9 mouse cellular contexts compared by ENCODE assay signal in the genomic region with DNA sequence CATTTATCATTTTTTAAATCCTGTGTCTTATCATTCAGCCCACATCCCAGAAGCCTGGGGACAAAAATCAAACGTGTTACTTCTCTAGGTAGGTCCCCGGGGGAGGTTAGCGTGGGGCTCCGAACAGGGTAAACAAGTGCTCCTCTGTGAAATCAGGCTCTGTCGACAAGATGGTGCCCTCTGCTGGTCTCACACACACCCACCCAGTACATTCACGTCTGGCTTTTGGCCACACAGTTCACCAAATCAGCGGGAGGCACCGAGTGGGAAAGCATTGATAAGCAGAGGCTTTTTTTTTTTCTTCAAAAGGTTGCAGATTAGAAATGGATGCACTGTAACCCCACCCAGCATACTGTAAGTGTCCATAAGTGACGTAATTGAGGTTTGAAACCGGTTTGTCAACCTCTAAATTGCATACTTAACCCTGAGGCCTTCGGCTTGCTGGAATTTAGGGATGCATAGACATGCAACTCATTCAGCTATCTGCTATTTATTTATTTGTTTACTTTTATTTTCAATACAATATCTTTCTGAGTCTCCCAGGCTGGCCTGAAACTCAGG. TPM values are rescaled to one million over a fixed set of nuclear protein-coding genes. Genes with fewer than 3 reads are reported as not detected.
DNase-seq lines count a peak whose midpoint lies in the region; ATAC-seq and TF ChIP-seq lines count a peak whose summit lies in the region.
"Had no signal": no experiment of that assay in that cellular context is flagged by ENCODE, and none has a peak within 500 bp of the region (broad histone marks: within the 10 kb centered on the region; RNA-seq: fewer than 3 reads in every experiment).

No protein-coding gene starts in this region.

- WGBS in embryonic facial prominence, embryonic 10.5 days = 19% methylated on average over 11 of the region's 11 CpGs
- 17% methylated on average over 11 of the region's 11 CpGs for WGBS in heart, embryonic 13.5 days
- 16% methylated on average over 11 of the region's 11 CpGs for WGBS in kidney, embryonic 16.5 days
- 14% methylated on average over 11 of the region's 11 CpGs for WGBS in lung, adult 2 months

- no peak overlapping the region for H3K27ac ChIP-seq in embryonic facial prominence, embryonic 10.5 days (replicated peaks)
- no peak overlapping the region for H3K27ac ChIP-seq in heart, embryonic 13.5 days (replicated peaks)
- no peak overlapping the region for H3K27ac ChIP-seq in kidney, embryonic 16.5 days (ENCODE audit: low read length)

- ATAC-seq in heart, embryonic 13.5 days (ENCODE audit: extremely low read depth, insufficient number of reproducible peaks, low FRiP score, low TSS enrichment) = no peak
- peak; percentile 68; the same call in 1 of the 2 replicates for ATAC-seq in kidney, embryonic 16.5 days (ENCODE audit: low FRiP score, low TSS enrichment)
- ATAC-seq in neutrophil, adult 5-6 weeks (ENCODE audit: extremely low read depth, insufficient number of reproducible peaks, low FRiP score, poor library complexity, severe bottlenecking) = peak; percentile 91

- TF ChIP-seq CTCF in lung, adult 2 months (IDR thresholded peaks at IDR 0.05; ENCODE audit: insufficient read depth, low read length) = peak; percentile 86

- 0 out of 2 replicates have a peak overlapping the region, but pooled peaks have one; percentile 3 for H3K4me3 ChIP-seq in embryonic facial prominence, embryonic 10.5 days
- no peak overlapping the region for H3K4me3 ChIP-seq in heart, embryonic 13.5 days
- no peak overlapping the region for H3K4me3 ChIP-seq in kidney, embryonic 16.5 days (ENCODE audit: low read length)
- H3K4me3 ChIP-seq in lung, adult 2 months (replicated peaks; ENCODE audit: extremely low read depth, low read depth, low read length) = no peak overlapping the region

- peak; percentile 60 to 66 for DNase-seq in CD8-positive naive resting alpha-beta T cell, adult 2 months (ENCODE audit: low read depth in 2 of 2, low spot score in 2 of 2)
- DNase-seq in adrenal gland, adult 18-20 months (ENCODE audit: low spot score in 2 of 2) = peak; percentile 50 to 57
- peak; percentile 66 for DNase-seq in embryonic facial prominence, embryonic 10.5 days (ENCODE audit: low spot score)
- DNase-seq in lung, adult 2 months = peak; percentile 60
- peak; percentile 78 for DNase-seq in thymus, postnatal 25 days

- H3K9me3 ChIP-seq in embryonic facial prominence, embryonic 10.5 days = no peaks in the 10 kb centered on the region
- H3K9me3 ChIP-seq in heart, embryonic 13.5 days = no peaks in the 10 kb centered on the region
- H3K9me3 ChIP-seq in kidney, embryonic 16.5 days (ENCODE audit: low read length) = no peaks in the 10 kb centered on the region

- TF ChIP-seq POLR2A in lung, adult 2 months (IDR thresholded peaks at IDR 0.05; ENCODE audit: borderline replicate concordance, extremely low read depth, low read depth, low read length) = no peak

- H3K4me1 ChIP-seq in embryonic facial prominence, embryonic 10.5 days = peaks cover 11% of the 10 kb centered on the region
- H3K4me1 ChIP-seq in heart, embryonic 13.5 days = peaks cover 8% of the 10 kb centered on the region
- H3K4me1 ChIP-seq in kidney, embryonic 16.5 days (ENCODE audit: insufficient read depth, low read length) = 0 out of 2 replicates have a peak, but pooled peaks cover 3% of the 10 kb centered on the region
- no peaks in the 10 kb centered on the region for H3K4me1 ChIP-seq in lung, adult 2 months (ENCODE audit: control insufficient read depth, insufficient read depth, low read length)

- peak overlapping the region; percentile 30 for H3K4me2 ChIP-seq in heart, embryonic 13.5 days
- H3K4me2 ChIP-seq in kidney, embryonic 16.5 days (replicated peaks; ENCODE audit: low read depth, low read length) = peak overlapping the region; percentile 18; the same call in 1 of the 2 replicates

- no peaks in the 10 kb centered on the region for H3K36me3 ChIP-seq in embryonic facial prominence, embryonic 10.5 days (replicated peaks)
- H3K36me3 ChIP-seq in heart, embryonic 13.5 days = no peaks in the 10 kb centered on the region
- no peaks in the 10 kb centered on the region for H3K36me3 ChIP-seq in kidney, embryonic 16.5 days (ENCODE audit: insufficient read depth, low read length)

- H3K27me3 ChIP-seq in embryonic facial prominence, embryonic 10.5 days (replicated peaks; ENCODE audit: low read depth, poor library complexity, severe bottlenecking) = peaks cover 18% of the 10 kb centered on the region
- peaks cover 14% of the 10 kb centered on the region for H3K27me3 ChIP-seq in heart, embryonic 13.5 days (replicated peaks)
- H3K27me3 ChIP-seq in kidney, embryonic 16.5 days (ENCODE audit: insufficient read depth, low read length) = no peaks in the 10 kb centered on the region

- no peak overlapping the region for H3K9ac ChIP-seq in heart, embryonic 13.5 days
- H3K9ac ChIP-seq in kidney, embryonic 16.5 days (replicated peaks; ENCODE audit: low read length) = no peak overlapping the region

RNA-seq across cellular contexts. Expression of a gene that starts 4.4 kb away (rescaled TPM):
- 1 to 10 TPM in 1 of 2 experiments, under 1 TPM in 1; 0.35 to 5.6 TPM for total RNA-seq in adrenal gland, adult 18-20 months (2021)
- 0.60 and 0.90 TPM in 2 replicates for polyA plus RNA-seq in embryonic facial prominence, embryonic 10.5 days (2016; fragmentation: Nextera tagmentation; extraction: Ambion mirVana)
- 0.29 TPM in 1 of 2 replicates, not detected in the other for polyA plus RNA-seq in heart, embryonic 13.5 days (2015; fragmentation: Nextera tagmentation; extraction: Ambion mirVana)
- polyA plus RNA-seq in kidney, embryonic 16.5 days (2015; fragmentation: Nextera tagmentation; extraction: Ambion mirVana) = 4.6 and 4.9 TPM in 2 replicates
- 5.7 and 7.2 TPM in 2 replicates for polyA plus RNA-seq in lung, adult 2 months (2012; rRNA removed)
- total RNA-seq in neutrophil, adult 5-6 weeks (2017) = not detected in 2 replicates

RNA-seq across cellular contexts. Expression of a gene that starts 7.4 kb away (rescaled TPM):
- total RNA-seq in adrenal gland, adult 18-20 months (2021) = 10 to 100 TPM; 16.6 to 24.1 TPM
- 79.5 and 85.3 TPM in 2 replicates for polyA plus RNA-seq in embryonic facial prominence, embryonic 10.5 days (2016; fragmentation: Nextera tagmentation; extraction: Ambion mirVana)
- polyA plus RNA-seq in heart, embryonic 13.5 days (2015; fragmentation: Nextera tagmentation; extraction: Ambion mirVana) = 30.9 and 31.8 TPM in 2 replicates
- polyA plus RNA-seq in kidney, embryonic 16.5 days (2015; fragmentation: Nextera tagmentation; extraction: Ambion mirVana) = 70.6 and 71.2 TPM in 2 replicates
- 24.2 and 36.7 TPM in 2 replicates for polyA plus RNA-seq in lung, adult 2 months (2012; rRNA removed)
- 69.6 and 74.8 TPM in 2 replicates for total RNA-seq in neutrophil, adult 5-6 weeks (2017)

RNA-seq across cellular contexts. Expression of a gene that starts 11.6 kb away (rescaled TPM):
- 100 to 1,000 TPM in 1 of 2 experiments, 10 to 100 TPM in 1; 79.7 to 476 TPM for total RNA-seq in adrenal gland, adult 18-20 months (2021)
- polyA plus RNA-seq in embryonic facial prominence, embryonic 10.5 days (2016; fragmentation: Nextera tagmentation; extraction: Ambion mirVana) = 18.1 and 18.7 TPM in 2 replicates
- polyA plus RNA-seq in heart, embryonic 13.5 days (2015; fragmentation: Nextera tagmentation; extraction: Ambion mirVana) = 11.7 and 14.0 TPM in 2 replicates
- 36.7 and 37.8 TPM in 2 replicates for polyA plus RNA-seq in kidney, embryonic 16.5 days (2015; fragmentation: Nextera tagmentation; extraction: Ambion mirVana)
- 39.4 and 47.4 TPM in 2 replicates for polyA plus RNA-seq in lung, adult 2 months (2012; rRNA removed)
- 3.9 and 4.2 TPM in 2 replicates for total RNA-seq in neutrophil, adult 5-6 weeks (2017)

RNA-seq across cellular contexts. Expression of a gene that starts 29.1 kb away (rescaled TPM):
- total RNA-seq in adrenal gland, adult 18-20 months (2021) = under 1 TPM; 0.10 TPM
- polyA plus RNA-seq in embryonic facial prominence, embryonic 10.5 days (2016; fragmentation: Nextera tagmentation; extraction: Ambion mirVana) = 0.80 and 1.1 TPM in 2 replicates
- polyA plus RNA-seq in heart, embryonic 13.5 days (2015; fragmentation: Nextera tagmentation; extraction: Ambion mirVana) = 0.50 and 0.67 TPM in 2 replicates
- polyA plus RNA-seq in kidney, embryonic 16.5 days (2015; fragmentation: Nextera tagmentation; extraction: Ambion mirVana) = 0.17 and 0.29 TPM in 2 replicates
- polyA plus RNA-seq in lung, adult 2 months (2012; rRNA removed) = 0.34 and 1.5 TPM in 2 replicates
- total RNA-seq in neutrophil, adult 5-6 weeks (2017) = 0.81 and 1.1 TPM in 2 replicates

RNA-seq across cellular contexts. Expression of a gene that starts 42.3 kb away (rescaled TPM):
- total RNA-seq in adrenal gland, adult 18-20 months (2021) = not detected
- not detected in 2 replicates for polyA plus RNA-seq in embryonic facial prominence, embryonic 10.5 days (2016; fragmentation: Nextera tagmentation; extraction: Ambion mirVana)
- polyA plus RNA-seq in heart, embryonic 13.5 days (2015; fragmentation: Nextera tagmentation; extraction: Ambion mirVana) = not detected in 2 replicates
- polyA plus RNA-seq in kidney, embryonic 16.5 days (2015; fragmentation: Nextera tagmentation; extraction: Ambion mirVana) = not detected in 2 replicates
- not detected in 2 replicates for polyA plus RNA-seq in lung, adult 2 months (2012; rRNA removed)
- not detected in 2 replicates for total RNA-seq in neutrophil, adult 5-6 weeks (2017)
- total RNA-seq: gastrocnemius, postnatal 36 days had no signal
